Mouse (Mus musculus): ENCODE data around the gene Slc35e3. TPM values are rescaled to one million over a fixed set of nuclear protein-coding genes. Genes with fewer than 3 reads are reported as not detected.
"Not testable (repeated sequence)": the region's sequence is repeated elsewhere in the genome, so short reads cannot be mapped to it uniquely, and the experiment has no call there.

Gene Slc35e3
- polyA plus RNA-seq, 1 experiment from 2014 or later, result 26.9 TPM

DNA sequence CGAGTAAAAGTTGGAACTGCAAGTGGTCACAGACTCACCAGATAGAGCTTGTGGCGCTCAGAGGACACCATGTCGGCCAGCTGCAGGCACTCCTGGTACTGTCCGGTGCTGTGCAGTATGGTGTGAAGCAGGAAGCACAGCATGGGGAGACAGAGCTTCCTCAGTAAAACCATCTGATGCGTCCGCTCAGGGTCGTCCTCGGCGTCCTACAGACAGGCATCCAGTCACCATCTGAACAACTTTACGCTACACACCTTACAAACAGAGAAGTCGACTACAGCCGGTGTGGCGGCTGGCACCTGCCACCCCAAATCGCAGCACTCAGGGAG, 5.1 kb upstream of the Slc35e3 start:
- Histone ChIP-seq H3K9ac (replicated peaks) (no peak overlapping the region), H3K4me2 (no peak overlapping the region), H3K9me3 (replicated peaks) (no peaks in the 10 kb centered on the region), H3K4me3 (replicated peaks) (no peak overlapping the region), H3K4me1 (no peaks in the 10 kb centered on the region), H3K36me3 (peaks cover 45% of the 10 kb centered on the region), H3K27ac (replicated peaks) (no peak overlapping the region), H3K27me3 (replicated peaks) (no peaks in the 10 kb centered on the region)
- 98% methylated on average over 14 of the region's 14 CpGs for WGBS
- ATAC-seq (ENCODE audit: low FRiP score), result no peak

DNA sequence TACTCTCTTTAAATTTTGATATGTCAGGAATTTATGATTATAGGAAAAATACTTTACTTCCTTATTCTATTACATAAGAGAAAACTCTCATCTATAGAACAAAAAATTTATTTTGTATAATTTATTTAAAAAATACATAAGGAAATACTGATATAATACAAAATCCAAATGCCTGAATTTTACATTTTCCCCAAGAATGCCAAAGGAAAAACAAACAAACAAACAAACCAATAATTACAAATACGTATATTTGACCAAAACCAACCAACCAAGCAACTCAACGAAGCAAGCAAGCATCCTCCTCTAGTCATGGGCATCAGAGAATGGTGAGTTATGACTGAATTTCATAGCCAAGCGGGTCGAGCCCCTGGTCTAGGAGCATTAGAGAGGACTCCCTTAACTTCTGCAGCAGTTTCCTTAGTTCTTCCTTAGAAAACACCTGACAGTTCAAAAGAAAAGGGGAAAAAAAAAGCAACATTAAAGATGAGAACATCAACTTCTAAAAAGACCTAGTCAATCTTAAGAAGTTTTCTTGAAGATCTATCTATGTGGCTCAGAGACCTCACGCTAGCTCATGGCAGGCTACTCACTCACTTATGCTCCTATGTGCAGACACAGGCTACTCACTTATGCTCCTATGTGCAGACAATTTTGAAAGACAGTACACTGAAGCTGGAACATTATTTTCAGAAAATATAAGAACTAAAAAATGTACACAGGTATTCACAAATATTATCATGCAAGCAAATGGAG, 4.5 kb upstream of the Slc35e3 start:
- Histone ChIP-seq H3K4me2 (no peak overlapping the region), H3K4me3 (replicated peaks) (no peak overlapping the region), H3K27me3 (replicated peaks) (no peaks in the 10 kb centered on the region), H3K9ac (replicated peaks) (no peak overlapping the region), H3K4me1 (no peaks in the 10 kb centered on the region), H3K9me3 (replicated peaks) (no peaks in the 10 kb centered on the region), H3K27ac (replicated peaks) (no peak overlapping the region), H3K36me3 (peaks cover 40% of the 10 kb centered on the region)
- ATAC-seq (ENCODE audit: low FRiP score), result no peak
- WGBS, result 96% methylated on average over 5 of the region's 5 CpGs

- Histone ChIP-seq H3K9ac (replicated peaks) (no peak overlapping the region), H3K4me1 (peaks cover 4% of the 10 kb centered on the region), H3K9me3 (replicated peaks) (no peaks in the 10 kb centered on the region), H3K4me2 (no peak overlapping the region), H3K4me3 (replicated peaks) (no peak overlapping the region), H3K27me3 (replicated peaks) (no peaks in the 10 kb centered on the region), H3K27ac (replicated peaks) (no peak overlapping the region), H3K36me3 (peaks cover 32% of the 10 kb centered on the region)
- 96% methylated on average over 14 of the region's 14 CpGs for WGBS
- ATAC-seq (ENCODE audit: low FRiP score), result no peak
Observed at GRCm38 (mm10) chr10:117749787-117750343, 3.7 kb upstream of the Slc35e3 start.

DNA sequence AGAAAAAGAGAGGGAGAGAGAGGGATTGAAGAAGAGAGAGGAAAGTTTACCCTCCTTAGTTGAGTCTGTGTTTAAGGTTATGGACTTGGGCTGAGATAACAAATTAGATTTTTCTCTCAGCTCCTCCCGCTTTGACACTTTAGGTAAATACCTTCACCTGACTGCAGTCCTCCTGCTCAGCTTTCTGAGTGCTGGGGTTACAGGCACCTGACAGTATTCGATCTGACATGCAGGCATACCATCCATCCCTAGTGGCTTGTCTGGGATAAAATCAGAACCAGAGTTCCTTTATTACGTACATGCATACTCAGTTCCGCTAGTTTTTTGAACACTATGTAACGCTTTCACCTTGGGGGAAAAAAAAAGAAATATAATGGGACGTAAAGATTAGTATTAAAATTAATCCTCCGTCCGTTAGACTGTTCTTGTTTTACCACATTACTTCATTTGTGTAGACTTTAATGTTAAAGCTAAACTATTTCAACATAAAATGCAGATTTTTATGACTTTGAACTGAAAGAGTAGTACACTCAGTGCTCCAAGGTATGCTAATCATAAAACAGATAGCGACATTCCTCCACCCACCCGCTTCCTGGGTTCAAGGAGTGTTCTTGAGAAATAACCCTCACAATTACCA, 3.0 kb upstream of the Slc35e3 start:
- no peak overlapping the region for H3K27ac ChIP-seq (replicated peaks)
- H3K4me2 ChIP-seq, result no peak overlapping the region
- WGBS, result 96% methylated on average over 10 of the region's 10 CpGs
- no peaks in the 10 kb centered on the region for H3K27me3 ChIP-seq (replicated peaks)
- no peak for ATAC-seq (ENCODE audit: low FRiP score)
- H3K4me1 ChIP-seq, result peaks cover 11% of the 10 kb centered on the region
- no peak overlapping the region for H3K4me3 ChIP-seq (replicated peaks)
- H3K9me3 ChIP-seq (replicated peaks), result no peaks in the 10 kb centered on the region
- H3K36me3 ChIP-seq, result peaks cover 25% of the 10 kb centered on the region
- H3K9ac ChIP-seq (replicated peaks), result no peak overlapping the region

GRCm38 (mm10) chr10:117748276-117749049, 2.3 kb upstream of the Slc35e3 start:
- no peak for ATAC-seq (ENCODE audit: low FRiP score)
- no peaks in the 10 kb centered on the region for H3K27me3 ChIP-seq (replicated peaks)
- H3K4me1 ChIP-seq, result peaks cover 18% of the 10 kb centered on the region
- H3K9ac ChIP-seq (replicated peaks), result no peak overlapping the region
- 93% methylated on average over 10 of the region's 10 CpGs for WGBS
- H3K27ac ChIP-seq (replicated peaks), result no peak overlapping the region
- H3K36me3 ChIP-seq, result peaks cover 25% of the 10 kb centered on the region
- no peak overlapping the region for H3K4me2 ChIP-seq
- H3K4me3 ChIP-seq (replicated peaks), result no peak overlapping the region
- H3K9me3 ChIP-seq (replicated peaks), result no peaks in the 10 kb centered on the region

DNA sequence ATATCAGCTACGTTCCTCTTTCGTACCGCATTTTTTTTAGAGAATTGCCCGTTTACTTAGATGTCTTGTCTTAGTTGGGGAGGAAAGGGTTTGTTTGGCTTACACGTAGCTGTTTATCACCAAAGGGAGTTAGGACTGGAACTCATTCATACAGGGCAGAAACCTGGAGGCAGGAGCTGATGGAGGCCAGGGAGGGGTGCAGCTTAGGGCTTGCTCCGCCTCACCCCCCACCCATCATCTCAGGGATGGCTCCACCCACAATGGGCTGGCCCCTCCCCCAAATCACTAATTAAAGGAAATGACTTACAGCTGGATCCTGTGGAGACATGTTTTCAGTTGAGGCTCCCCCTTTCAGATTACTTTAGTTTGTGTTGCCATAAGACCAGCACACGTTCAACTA, 1.5 kb upstream of the Slc35e3 start:
- no peaks in the 10 kb centered on the region for H3K9me3 ChIP-seq (replicated peaks)
- H3K4me3 ChIP-seq (replicated peaks), result no peak overlapping the region
- 95% methylated on average over 7 of the region's 7 CpGs for whole genome bisulfite sequencing

DNA sequence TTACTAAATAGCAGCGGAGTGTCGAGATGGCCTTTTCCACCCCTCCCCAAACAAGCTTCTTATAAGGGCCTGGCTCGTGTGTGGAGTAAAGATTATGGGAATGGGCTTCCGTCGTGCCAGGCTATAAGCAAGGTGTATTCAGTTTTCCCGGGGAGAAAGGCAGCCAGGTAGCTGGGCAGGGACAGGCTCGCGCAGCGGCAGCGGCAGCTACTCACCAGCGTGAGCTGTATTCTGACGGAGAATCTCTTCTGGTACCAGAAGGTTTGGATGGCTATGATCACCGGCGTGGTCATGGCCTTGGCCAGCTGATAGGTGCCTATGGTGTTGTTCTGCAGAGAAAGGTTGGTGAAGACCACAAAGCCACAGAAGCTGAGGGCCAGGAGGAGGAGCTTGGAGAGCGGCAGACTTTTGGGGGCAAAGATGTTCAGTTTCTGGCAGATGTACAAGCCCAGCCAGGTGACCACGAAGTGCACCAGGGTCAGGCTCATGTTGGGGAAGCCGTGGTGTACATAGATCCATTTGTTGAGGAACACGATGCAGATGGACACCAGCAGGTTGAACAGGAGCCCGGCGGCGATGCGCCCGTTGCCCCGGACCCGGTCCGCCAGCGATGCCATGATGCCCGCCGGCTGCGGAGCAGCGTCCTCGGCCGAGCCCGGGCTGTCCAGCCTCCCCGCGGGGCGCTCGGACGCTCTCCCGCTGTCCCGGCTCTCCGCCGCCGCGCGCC, 432 bp downstream of the Slc35e3 start:
- not testable (repeated sequence) for H3K9me3 ChIP-seq (replicated peaks); H3K27me3 ChIP-seq (replicated peaks)
- Histone ChIP-seq H3K36me3 (peaks cover 13% of the 10 kb centered on the region), H3K4me3 (replicated peaks) (peak overlapping the region; percentile 61), H3K27ac (replicated peaks) (peak overlapping the region; percentile 67), H3K4me1 (peaks cover 24% of the 10 kb centered on the region), H3K4me2 (peak overlapping the region; percentile 71), H3K9ac (replicated peaks) (peak overlapping the region; percentile 77)
- ATAC-seq (ENCODE audit: low FRiP score), result peak; percentile 69
- WGBS, result under 1% methylated on average over 14 of the region's 46 CpGs

More for the DNA sequence above, 1.5 kb upstream of the Slc35e3 start:
- no peak overlapping the region for H3K27ac ChIP-seq (replicated peaks)
- no peak for ATAC-seq (ENCODE audit: low FRiP score)
- no peaks in the 10 kb centered on the region for H3K27me3 ChIP-seq (replicated peaks)
- no peak overlapping the region for H3K9ac ChIP-seq (replicated peaks)
- H3K4me2 ChIP-seq, result no peak overlapping the region
- H3K36me3 ChIP-seq, result peaks cover 25% of the 10 kb centered on the region
- H3K4me1 ChIP-seq, result peaks cover 22% of the 10 kb centered on the region

DNA sequence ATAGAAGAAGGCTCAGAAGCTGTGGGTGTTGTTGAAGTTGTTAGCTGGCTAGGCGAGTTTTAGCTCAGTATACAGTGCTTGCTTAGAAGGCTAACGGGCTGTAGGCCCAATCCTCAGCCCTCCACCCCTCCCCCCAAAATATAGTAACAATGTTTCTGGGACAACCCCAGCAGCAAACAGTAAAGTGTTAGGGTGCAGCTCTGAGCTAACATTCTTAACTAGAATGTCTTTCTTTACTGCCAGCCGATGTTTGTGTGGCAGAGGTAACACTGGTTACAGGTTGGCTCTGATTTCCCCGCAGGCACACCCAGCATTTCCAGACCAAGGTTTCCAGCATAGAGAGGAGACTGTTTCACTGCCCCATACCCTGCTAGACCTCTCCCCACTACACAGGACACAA, 2.2 kb downstream of the Slc35e3 start:
- WGBS, result 79% methylated on average over 4 of the region's 4 CpGs
- H3K36me3 ChIP-seq, result peaks cover 22% of the 10 kb centered on the region
- H3K9ac ChIP-seq (replicated peaks), result no peak overlapping the region
- no peak overlapping the region for H3K4me3 ChIP-seq (replicated peaks)
- peak overlapping the region; percentile 71 for H3K4me2 ChIP-seq
- H3K9me3 ChIP-seq (replicated peaks), result no peaks in the 10 kb centered on the region
- H3K4me1 ChIP-seq, result peaks cover 24% of the 10 kb centered on the region
- no peaks in the 10 kb centered on the region for H3K27me3 ChIP-seq (replicated peaks)
- H3K27ac ChIP-seq (replicated peaks), result no peak overlapping the region
- no peak for ATAC-seq (ENCODE audit: low FRiP score)

GRCm38 (mm10) chr10:117743182-117743581, 3.0 kb downstream of the Slc35e3 start:
- no peak for ATAC-seq (ENCODE audit: low FRiP score)

GRCm38 (mm10) chr10:117742618-117743017, 3.5 kb downstream of the Slc35e3 start:
- Histone ChIP-seq H3K9me3 (replicated peaks) (no peaks in the 10 kb centered on the region), H3K4me3 (replicated peaks) (no peak overlapping the region), H3K27me3 (replicated peaks) (no peaks in the 10 kb centered on the region), H3K9ac (replicated peaks) (no peak overlapping the region), H3K27ac (replicated peaks) (no peak overlapping the region), H3K36me3 (peaks cover 29% of the 10 kb centered on the region), H3K4me2 (no peak overlapping the region), H3K4me1 (peaks cover 24% of the 10 kb centered on the region)
- ATAC-seq (ENCODE audit: low FRiP score), result no peak
- WGBS, result 95% methylated on average over 4 of the region's 4 CpGs

More at GRCm38 (mm10) chr10:117743182-117743581, 3.0 kb downstream of the Slc35e3 start:
- peaks cover 24% of the 10 kb centered on the region for H3K4me1 ChIP-seq
- no peak overlapping the region for H3K4me2 ChIP-seq
- no peaks in the 10 kb centered on the region for H3K27me3 ChIP-seq (replicated peaks)
- peaks cover 26% of the 10 kb centered on the region for H3K36me3 ChIP-seq
- H3K9ac ChIP-seq (replicated peaks), result no peak overlapping the region
- no peaks in the 10 kb centered on the region for H3K9me3 ChIP-seq (replicated peaks)
- H3K4me3 ChIP-seq (replicated peaks), result no peak overlapping the region
- no peak overlapping the region for H3K27ac ChIP-seq (replicated peaks)
- WGBS, result 95% methylated on average over 2 of the region's 2 CpGs
